27 mouse cellular contexts compared by ENCODE assay signal in the genomic region with DNA sequence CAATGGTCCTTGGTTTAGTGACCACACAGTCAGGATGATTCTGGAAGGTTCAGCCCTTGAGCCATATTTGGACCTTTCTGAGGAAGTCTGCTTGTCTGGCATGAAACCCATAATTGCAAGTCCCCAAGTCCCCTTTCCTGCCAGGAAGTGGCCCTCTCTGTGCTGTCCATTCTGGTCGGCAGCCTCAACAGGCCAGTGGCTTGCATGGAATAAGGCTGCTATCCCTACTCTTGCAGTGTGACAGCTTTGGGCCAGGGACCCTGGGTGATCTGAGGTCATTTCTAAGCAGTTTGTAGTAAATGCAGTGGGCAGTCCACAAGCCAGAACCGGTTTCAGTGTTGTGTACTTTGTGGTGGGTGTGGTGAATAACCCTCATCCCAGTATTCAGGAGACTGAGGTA. TPM values are rescaled to one million over a fixed set of nuclear protein-coding genes. Genes with fewer than 3 reads are reported as not detected.
DNase-seq lines count a peak whose midpoint lies in the region; TF ChIP-seq lines count a peak whose summit lies in the region.
"Had no signal": no experiment of that assay in that cellular context is flagged by ENCODE, and none has a peak within 500 bp of the region (broad histone marks: within the 10 kb centered on the region; RNA-seq: fewer than 3 reads in every experiment).

No protein-coding gene starts in this region.

- peak overlapping the region; percentile 34 for H3K27ac ChIP-seq in heart, adult 2 months
- no peak overlapping the region for H3K27ac ChIP-seq in limb, embryonic 10.5 days
- H3K27ac ChIP-seq: forebrain, embryonic 13.5 days; limb, embryonic 12.5 days; macrophage; midbrain, embryonic 12.5 days; neural tube, embryonic 12.5 days had no signal

- no peak for TF ChIP-seq POLR2A in heart, adult 2 months (IDR thresholded peaks at IDR 0.05; ENCODE audit: insufficient read depth, low read depth, low read length)

- intact Hi-C loops in heart, adult 2 months (cut with DNase I), result no loop called here

- no peaks in the 10 kb centered on the region for H3K36me3 ChIP-seq in heart, adult 2 months (ENCODE audit: control insufficient read depth, insufficient read depth, low read length)
- no peaks in the 10 kb centered on the region for H3K36me3 ChIP-seq in limb, embryonic 10.5 days
- H3K36me3 ChIP-seq: limb, embryonic 12.5 days; midbrain, embryonic 12.5 days; neural tube, embryonic 12.5 days had no signal

- WGBS in heart, adult 2 months, result 24% methylated on average over 2 of the region's 2 CpGs
- WGBS in limb, embryonic 10.5 days, result 66% methylated on average over 2 of the region's 2 CpGs

- H3K79me2 ChIP-seq in heart, adult 2 months (replicated peaks; ENCODE audit: control insufficient read depth, insufficient read depth, low read length), result no peaks in the 10 kb centered on the region

- peaks cover 7% of the 10 kb centered on the region for H3K4me1 ChIP-seq in heart, adult 2 months (ENCODE audit: control insufficient read depth, insufficient read depth, low read length)
- peaks cover 32% of the 10 kb centered on the region for H3K4me1 ChIP-seq in limb, embryonic 10.5 days

- DNase-seq in heart, adult 2 months, result peak in 1 of 2 experiments; percentile 23
- no peak for DNase-seq in heart, adult 9 months (ENCODE audit: low spot score in 2 of 2)
- peak; percentile 47 for DNase-seq in kidney, postnatal 10 days
- no peak for DNase-seq in kidney, adult 18-20 months
- peak; percentile 17 for DNase-seq in adipocyte (ENCODE audit: low spot score)
- DNase-seq in limb, embryonic 10.5 days (ENCODE audit: low spot score), result no peak
- no peak for DNase-seq in spleen, adult 12 weeks (ENCODE audit: low spot score)
- DNase-seq: adrenal gland, adult 2 months; adrenal gland, postnatal 36 days; cerebellum, adult 11 months; cerebellum, adult 9-10 months; cerebellum, postnatal 36 days; gastrocnemius, postnatal 14 days; heart, adult 18-20 months; heart, postnatal 14 days; liver, postnatal 0 days; right cerebral cortex, adult 18-20 months; thymus, adult 2 months; thymus, postnatal 36 days had no signal

- no peaks in the 10 kb centered on the region for H3K27me3 ChIP-seq in heart, adult 2 months (ENCODE audit: control insufficient read depth, insufficient read depth, low read length)
- no peaks in the 10 kb centered on the region for H3K27me3 ChIP-seq in limb, embryonic 10.5 days (ENCODE audit: low read depth, poor library complexity, severe bottlenecking)
- H3K27me3 ChIP-seq: limb, embryonic 12.5 days; midbrain, embryonic 12.5 days; neural tube, embryonic 12.5 days had no signal

- no peak overlapping the region for H3K9ac ChIP-seq in heart, adult 2 months (ENCODE audit: low read depth, low read length)
- H3K9ac ChIP-seq: forebrain, embryonic 13.5 days; limb, embryonic 12.5 days; liver, postnatal 0 days; midbrain, embryonic 12.5 days; neural tube, embryonic 12.5 days had no signal

- TF ChIP-seq CTCF in heart, adult 2 months (IDR thresholded peaks at IDR 0.05), result no peak

- H3K4me3 ChIP-seq in heart, adult 2 months, result no peak overlapping the region
- H3K4me3 ChIP-seq in limb, embryonic 10.5 days, result 0 out of 2 replicates have a peak overlapping the region, but pooled peaks have one; percentile 3
- H3K4me3 ChIP-seq: forebrain, embryonic 13.5 days; limb, embryonic 12.5 days; midbrain, embryonic 12.5 days; myocyte; neural tube, embryonic 12.5 days had no signal

- H3K9me3 ChIP-seq in limb, embryonic 10.5 days (replicated peaks), result no peaks in the 10 kb centered on the region
- H3K9me3 ChIP-seq: forebrain, embryonic 13.5 days; neural tube, embryonic 12.5 days had no signal

- TF ChIP-seq EP300 in heart, adult 2 months (IDR thresholded peaks at IDR 0.05; ENCODE audit: insufficient read depth, low read depth, low read length), result no peak

RNA-seq across cellular contexts. Expression of a gene that starts 16.1 kb away (rescaled TPM):
- total RNA-seq in heart, adult 2 months (2021), result 10 to 100 TPM; 43.9 to 51.8 TPM
- polyA plus RNA-seq in heart, adult 2 months (2012; rRNA removed), result 47.5 and 52.6 TPM in 2 replicates
- 485 and 494 TPM in 2 replicates for polyA plus RNA-seq in limb, embryonic 10.5 days (2016; fragmentation: Nextera tagmentation; extraction: Ambion mirVana)

RNA-seq across cellular contexts. Expression of a gene that starts 17.4 kb away (rescaled TPM):
- total RNA-seq in heart, adult 2 months (2021), result under 1 TPM; 0.50 to 0.52 TPM
- 0.26 and 0.82 TPM in 2 replicates for polyA plus RNA-seq in heart, adult 2 months (2012; rRNA removed)
- 0.60 TPM in 1 of 2 replicates, not detected in the other for polyA plus RNA-seq in limb, embryonic 10.5 days (2016; fragmentation: Nextera tagmentation; extraction: Ambion mirVana)
- total RNA-seq: midbrain, postnatal 0 days had no signal

RNA-seq across cellular contexts. Expression of a gene that starts 36.1 kb away (rescaled TPM):
- total RNA-seq in heart, adult 2 months (2021), result 1 to 10 TPM in 1 of 2 experiments, under 1 TPM in 1; 0.55 to 1.2 TPM
- 0.84 TPM in 1 of 2 replicates, not detected in the other for polyA plus RNA-seq in heart, adult 2 months (2012; rRNA removed)
- 9.1 and 15.3 TPM in 2 replicates for polyA plus RNA-seq in limb, embryonic 10.5 days (2016; fragmentation: Nextera tagmentation; extraction: Ambion mirVana)
- total RNA-seq: gastrocnemius, postnatal 14 days; heart, adult 18-20 months had no signal
- polyA plus RNA-seq: CD4-positive, CD25-positive, alpha-beta regulatory T cell, adult 4 months had no signal

RNA-seq across cellular contexts. Expression of a gene that starts 36.3 kb away (rescaled TPM):
- total RNA-seq in heart, adult 2 months (2021), result under 1 TPM; 0.20 to 0.31 TPM
- polyA plus RNA-seq in heart, adult 2 months (2012; rRNA removed), result 0.50 and 0.80 TPM in 2 replicates
- polyA plus RNA-seq in limb, embryonic 10.5 days (2016; fragmentation: Nextera tagmentation; extraction: Ambion mirVana), result 108 and 140 TPM in 2 replicates

RNA-seq across cellular contexts. Expression of a gene that starts 44.8 kb away (rescaled TPM):
- 10 to 100 TPM; 51.4 to 55.6 TPM for total RNA-seq in heart, adult 2 months (2021)
- 31.4 and 36.6 TPM in 2 replicates for polyA plus RNA-seq in heart, adult 2 months (2012; rRNA removed)
- 121 and 126 TPM in 2 replicates for polyA plus RNA-seq in limb, embryonic 10.5 days (2016; fragmentation: Nextera tagmentation; extraction: Ambion mirVana)

Comparison
In these comparisons a context has a peak if more than half of its experiments do, and no peak if none do; other contexts are left out.
1. DNase-seq: peak in kidney, postnatal 10 days (single experiment) and adipocyte (single experiment); none in heart, adult 9 months (0 of 2), kidney, adult 18-20 months (single experiment), limb, embryonic 10.5 days (single experiment) and spleen, adult 12 weeks (single experiment).